Mouse (Mus musculus): ENCODE data around the gene D730048I06Rik. TPM values are rescaled to one million over a fixed set of nuclear protein-coding genes. Genes with fewer than 3 reads are reported as not detected.

D730048I06Rik gene
- not detected in 2 replicates for polyA plus RNA-seq (2015; fragmentation: Nextera tagmentation; extraction: Ambion mirVana)

DNA sequence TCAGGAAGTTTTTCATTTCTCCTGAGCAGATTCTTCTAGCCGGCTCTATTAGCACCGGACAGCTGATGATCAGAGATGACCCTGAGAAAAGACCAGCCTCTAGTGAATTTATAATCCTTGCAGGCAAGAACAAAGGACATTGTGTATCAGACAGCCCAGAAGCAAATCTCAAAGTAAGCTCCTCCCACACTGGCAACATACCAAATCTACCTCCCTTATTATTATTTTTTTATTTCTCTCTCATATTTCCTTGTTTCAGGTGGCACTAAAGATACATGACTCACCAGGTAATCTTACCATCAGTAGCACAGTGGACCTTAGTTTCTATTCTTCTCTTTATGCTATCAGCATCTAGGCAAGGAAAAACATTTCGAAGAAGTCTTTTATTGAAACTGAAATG is at the start of gene D730048I06Rik, which contains the start of gene Gm27235:
Gene D730048I06Rik (minus strand): TSS at position 112 of the 400 bp plus-strand sequence.
Gene Gm27235 (minus strand): TSS at position 101 of the 400 bp plus-strand sequence.

DNA sequence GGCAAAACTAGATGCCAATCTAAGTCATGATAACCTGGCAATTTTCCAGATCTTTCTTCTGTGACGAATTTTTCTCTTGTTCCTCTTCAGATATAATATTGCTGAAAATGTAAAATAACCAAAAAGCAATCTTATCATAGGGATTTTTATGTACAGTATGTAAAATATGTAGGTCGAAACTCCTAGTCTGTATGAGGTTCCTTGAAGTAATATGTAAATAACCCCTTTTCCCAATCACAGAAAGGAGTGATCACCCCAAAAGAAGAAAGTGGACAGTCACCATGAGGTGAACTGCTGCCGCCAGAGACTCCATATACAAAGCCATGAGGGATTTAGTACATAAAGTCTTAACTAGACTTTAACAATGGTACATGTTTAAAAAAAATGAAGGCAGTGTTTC is 11.9 kb downstream of the D730048I06Rik start, which contains the start of gene Gm17727:
Gene Gm17727 (minus strand): TSS at position 101 of the 400 bp plus-strand sequence.

DNA sequence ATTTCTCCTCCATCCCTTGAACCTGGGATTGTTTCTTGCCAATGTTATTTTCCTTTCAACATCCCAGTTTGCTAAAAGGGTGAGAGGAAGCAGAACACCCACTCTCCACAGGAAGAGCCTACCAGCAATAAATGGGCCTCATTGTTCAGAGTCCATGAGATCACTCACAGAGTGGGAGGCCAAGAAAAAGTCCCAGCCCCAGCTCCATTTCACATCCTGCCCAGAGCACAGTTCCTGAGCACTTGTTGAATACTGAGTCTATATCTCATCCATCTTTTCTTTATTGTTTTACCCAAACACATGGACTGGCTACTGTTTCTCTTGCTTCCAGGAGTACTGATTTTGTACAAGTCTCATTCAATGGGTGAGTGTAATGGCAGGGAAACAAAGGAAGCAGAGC is 49.2 kb downstream of the D730048I06Rik start, which contains the start of gene Gm17677:
Gene Gm17677 (plus strand): TSS at position 301 of the 400 bp plus-strand sequence.

Other genes with a start within 250 kb of the D730048I06Rik start
- gene Ddx25, start 231.6 kb downstream of the D730048I06Rik start, polyA plus RNA-seq (2015; fragmentation: Nextera tagmentation; extraction: Ambion mirVana) = 0.17 and 0.27 TPM in 2 replicates
- 8.0 and 8.3 TPM in 2 replicates for gene Pus3, start 231.5 kb downstream of the D730048I06Rik start, polyA plus RNA-seq (2015; fragmentation: Nextera tagmentation; extraction: Ambion mirVana)
- gene Pate2, start 219.8 kb downstream of the D730048I06Rik start, polyA plus RNA-seq (2015; fragmentation: Nextera tagmentation; extraction: Ambion mirVana) = 0.28 and 0.31 TPM in 2 replicates
- 3.4 and 4.2 TPM in 2 replicates for gene Hyls1, start 219.7 kb downstream of the D730048I06Rik start, polyA plus RNA-seq (2015; fragmentation: Nextera tagmentation; extraction: Ambion mirVana)
- not detected in 2 replicates for gene Pate4, start 178.2 kb downstream of the D730048I06Rik start, polyA plus RNA-seq (2015; fragmentation: Nextera tagmentation; extraction: Ambion mirVana)
- not detected in 2 replicates for gene Pate3, start 141.9 kb downstream of the D730048I06Rik start, polyA plus RNA-seq (2015; fragmentation: Nextera tagmentation; extraction: Ambion mirVana)
- not detected in 2 replicates for gene Pate1, start 102.7 kb downstream of the D730048I06Rik start, polyA plus RNA-seq (2015; fragmentation: Nextera tagmentation; extraction: Ambion mirVana)
- gene Gm17677, start 49.1 kb downstream of the D730048I06Rik start, polyA plus RNA-seq (2015; fragmentation: Nextera tagmentation; extraction: Ambion mirVana) = not detected in 2 replicates
- not detected in 2 replicates for gene Gm17727, start 12.0 kb downstream of the D730048I06Rik start, polyA plus RNA-seq (2015; fragmentation: Nextera tagmentation; extraction: Ambion mirVana)
- gene Gm27235, start within 50 bp of the D730048I06Rik start, polyA plus RNA-seq (2015; fragmentation: Nextera tagmentation; extraction: Ambion mirVana) = not detected in 2 replicates
- gene 9230110F15Rik, start 54.0 kb upstream of the D730048I06Rik start, polyA plus RNA-seq (2015; fragmentation: Nextera tagmentation; extraction: Ambion mirVana) = not detected in 2 replicates
- gene 9230113P08Rik, start 118.3 kb upstream of the D730048I06Rik start, polyA plus RNA-seq (2015; fragmentation: Nextera tagmentation; extraction: Ambion mirVana) = not detected in 2 replicates

Data from urinary bladder, postnatal 0 days (tissue).